Mouse (Mus musculus) hindbrain, postnatal 0 days (tissue): ENCODE results near the gene Nfic. TPM values are rescaled to one million over a fixed set of nuclear protein-coding genes. Genes with fewer than 3 reads are reported as not detected.

Experiments
- ATAC-seq: fragments of 200-750 bp; cut with Nextera tagmentation; 2 replicates; pipeline ENCODE4 v1.8.0; 2017; ENCODE audit warnings: mild to moderate bottlenecking, moderate TSS enrichment, moderate library complexity
- DNase-seq: peaks from one replicate; pipeline ENCODE4 v3.0.0-alpha.2; 2015; ENCODE audit warnings: low spot score
- H3K27ac ChIP-seq: fragments of 300-500 bp; sonication (generic); 2 replicates; pipeline ENCODE4 v1.5.1; 2014; ENCODE audit warnings: mild to moderate bottlenecking
- H3K27me3 ChIP-seq: fragments of 300-500 bp; sonication (generic); 2 replicates; pipeline ENCODE4 v1.6.1; 2014; ENCODE audit warnings: low read length, mixed read lengths; ENCODE audit not compliant: insufficient read depth
- H3K36me3 ChIP-seq: fragments of 300-500 bp; sonication (generic); 2 replicates; pipeline ENCODE4 v1.6.1; 2014; ENCODE audit warnings: low read length, mixed read lengths; ENCODE audit not compliant: insufficient read depth
- H3K4me1 ChIP-seq: fragments of 300-500 bp; sonication (generic); 2 replicates; pipeline ENCODE4 v1.6.1; 2014; ENCODE audit warnings: antibody characterized with exemption, low read length, mixed read lengths; ENCODE audit not compliant: insufficient read depth
- H3K4me2 ChIP-seq: fragments of 300-500 bp; sonication (generic); 2 replicates; pipeline ENCODE4 v1.6.1; 2014; ENCODE audit warnings: low read depth, mild to moderate bottlenecking, low read length, moderate library complexity, mixed read lengths
- H3K4me3 ChIP-seq: fragments of 300-500 bp; sonication (generic); 2 replicates; pipeline ENCODE4 v1.5.1; 2014; ENCODE audit warnings: low read length
- H3K9ac ChIP-seq: fragments of 300-500 bp; sonication (generic); replicated peaks from 2 replicates; pipeline ENCODE4 v1.6.1; 2014; ENCODE audit warnings: mild to moderate bottlenecking, low read length, moderate library complexity, mixed read lengths
- H3K9me3 ChIP-seq: fragments of 300-500 bp; sonication (generic); 2 replicates; pipeline ENCODE4 v1.6.1; 2016; ENCODE audit warnings: low read length, mixed read lengths
- CTCF ChIP-seq: IDR thresholded peaks from 2 replicates; pipeline ENCODE4 v1.5.1; 2016; ENCODE audit warnings: antibody characterized with exemption, control low read depth, low read depth
- WGBS: fragments of 180-500 bp; shearing (Covaris S2); extraction: QIAGEN DNeasy Blood & Tissue Kit; methylation state at CpG from one replicate; pipeline ENCODE4 v1.1.7; 2014; 5-methylcytosine and 5-hydroxymethylcytosine counted together
- polyA plus RNA-seq: library from polyadenylated mRNA; unstranded; fragments of >200 nt; fragmentation: Nextera tagmentation; extraction: Ambion mirVana; gene quantifications from 2 replicates; pipeline ENCODE4 v1.2.1, GENCODE M21; 2015
- total RNA-seq: library from RNA; depleted of rRNA; stranded (reverse); fragments of >200 nt; gene quantifications from 2 replicates; pipeline ENCODE4 v1.2.3, GENCODE M21; 2014

Gene Nfic
- total and polyA plus RNA-seq, 2 experiments from 2014 or later, result 26.5 to 33.8 TPM

GRCm38 (mm10) chr10:81393456-81394063 lies 61.9 kb downstream of the Nfic start:
- DNase-seq, result no peak
- no peak for TF ChIP-seq CTCF
- WGBS, result 8% methylated on average over 19 of the region's 19 CpGs
- Histone ChIP-seq H3K27me3 (no peaks in the 10 kb centered on the region), H3K36me3 (peaks cover 5% of the 10 kb centered on the region; the same call in 1 of the 2 replicates), H3K4me1 (peaks cover 7% of the 10 kb centered on the region; the same call in 1 of the 2 replicates), H3K4me2 (peak overlapping the region; percentile 42), H3K4me3 (no peak overlapping the region), H3K27ac (peak overlapping the region; percentile 41; the same call in 1 of the 2 replicates), H3K9ac (0 out of 2 replicates have a peak overlapping the region, but pooled peaks have one; percentile 13), H3K9me3 (no peaks in the 10 kb centered on the region)
- ATAC-seq, result no peak

GRCm38 (mm10) chr10:81392781-81393185 lies 62.7 kb downstream of the Nfic start, which contains the start of gene Smim24:
TSS of gene Smim24 (plus strand) at chr10:81393051.
- Histone ChIP-seq H3K27ac (peak within 1 kb of the TSS; percentile 41; the same call in 1 of the 2 replicates), H3K27me3 (no peaks in the 10 kb centered on the region), H3K4me1 (peaks cover 7% of the 10 kb centered on the region; the same call in 1 of the 2 replicates), H3K9ac (0 out of 2 replicates have a peak within 1 kb of the TSS, but pooled peaks have one; percentile 13), H3K9me3 (no peaks in the 10 kb centered on the region), H3K4me3 (no peak within 1 kb of the TSS), H3K36me3 (peaks cover 12% of the 10 kb centered on the region), H3K4me2 (peak within 1 kb of the TSS; percentile 42)
- DNase-seq (no peak), ATAC-seq (no peak)
- 73% methylated on average over 14 of the region's 14 CpGs for WGBS
- no peak for TF ChIP-seq CTCF

- Histone ChIP-seq H3K4me1 (peaks cover 7% of the 10 kb centered on the region; the same call in 1 of the 2 replicates), H3K4me2 (no peak overlapping the region), H3K36me3 (peaks cover 17% of the 10 kb centered on the region), H3K27ac (no peak overlapping the region), H3K27me3 (no peaks in the 10 kb centered on the region), H3K4me3 (no peak overlapping the region), H3K9me3 (no peaks in the 10 kb centered on the region), H3K9ac (no peak overlapping the region)
- WGBS, result 89% methylated on average over 6 of the region's 6 CpGs
- ATAC-seq (no peak), DNase-seq (no peak)
- TF ChIP-seq CTCF, result no peak
Measured at GRCm38 (mm10) chr10:81392270-81392669, 63.2 kb downstream of the Nfic start.

- no peak for DNase-seq
- Histone ChIP-seq H3K27ac (no peak overlapping the region), H3K9ac (0 out of 2 replicates have a peak overlapping the region, but pooled peaks have one; percentile 22), H3K4me2 (no peak overlapping the region), H3K4me3 (no peak overlapping the region), H3K9me3 (no peaks in the 10 kb centered on the region), H3K4me1 (peaks cover 10% of the 10 kb centered on the region; the same call in 1 of the 2 replicates), H3K36me3 (peaks cover 33% of the 10 kb centered on the region), H3K27me3 (no peaks in the 10 kb centered on the region)
- WGBS, result 91% methylated on average over 13 of the region's 13 CpGs
- no peak for TF ChIP-seq CTCF
- ATAC-seq, result no peak
Measured at GRCm38 (mm10) chr10:81390678-81390965, 64.8 kb downstream of the Nfic start.

GRCm38 (mm10) chr10:81389801-81390677 lies 65.4 kb downstream of the Nfic start:
- Histone ChIP-seq H3K4me1 (peaks cover 16% of the 10 kb centered on the region; the same call in 1 of the 2 replicates), H3K4me2 (no peak overlapping the region), H3K27ac (peak overlapping the region; percentile 43; the same call in 1 of the 2 replicates), H3K4me3 (no peak overlapping the region), H3K27me3 (no peaks in the 10 kb centered on the region), H3K36me3 (peaks cover 33% of the 10 kb centered on the region), H3K9ac (0 out of 2 replicates have a peak overlapping the region, but pooled peaks have one; percentile 22), H3K9me3 (no peaks in the 10 kb centered on the region)
- WGBS, result 56% methylated on average over 23 of the region's 23 CpGs
- ATAC-seq, result peak; percentile 71
- TF ChIP-seq CTCF, result peak; percentile 91
- DNase-seq, result peak; percentile 65

GRCm38 (mm10) chr10:81389373-81389772 lies 66.1 kb downstream of the Nfic start:
- TF ChIP-seq CTCF, result no peak
- Histone ChIP-seq H3K4me1 (peaks cover 18% of the 10 kb centered on the region; the same call in 1 of the 2 replicates), H3K36me3 (peaks cover 33% of the 10 kb centered on the region), H3K4me3 (no peak overlapping the region), H3K27ac (peak overlapping the region; percentile 43; the same call in 1 of the 2 replicates), H3K27me3 (no peaks in the 10 kb centered on the region), H3K9me3 (no peaks in the 10 kb centered on the region), H3K4me2 (no peak overlapping the region), H3K9ac (no peak overlapping the region)
- ATAC-seq (no peak), DNase-seq (no peak)
- whole genome bisulfite sequencing, result 32% methylated on average over 3 of the region's 3 CpGs
